Mouse (Mus musculus) kidney, adult 11 months (tissue): ENCODE measurements around the gene Tmem141.
A peak's percentile ranks its signal among the peaks of the same experiment; 100 is the strongest.

Source experiments
- DNase-seq: peaks from one replicate; pipeline ENCODE4 v3.0.0; 2022

Tmem141 gene

GRCm38 (mm10) chr2:25621229-25622200 lies at the start of gene Tmem141:
Tmem141 (minus strand) TSS chr2:25622005.
- peak; percentile 91 for DNase-seq

GRCm38 (mm10) chr2:25666516-25666915 lies 44.7 kb upstream of the Tmem141 start:
- DNase-seq, result no peak

- no peak for DNase-seq
These were observed 42.3 kb upstream of the Tmem141 start for GRCm38 (mm10) chr2:25664125-25664524.

GRCm38 (mm10) chr2:25663511-25663910 lies 41.7 kb upstream of the Tmem141 start:
- no peak for DNase-seq

GRCm38 (mm10) chr2:25661245-25661970 lies 39.6 kb upstream of the Tmem141 start:
- no peak for DNase-seq

- DNase-seq, result no peak
These were observed 38.5 kb upstream of the Tmem141 start for GRCm38 (mm10) chr2:25660279-25660678.

- DNase-seq, result no peak
These were observed 35.8 kb upstream of the Tmem141 start, which contains the start of gene Lcn5 for GRCm38 (mm10) chr2:25657652-25658051. Lcn5 (plus strand) TSS chr2:25657952.

- DNase-seq, result no peak
These were observed 35.4 kb upstream of the Tmem141 start for GRCm38 (mm10) chr2:25657246-25657645.

- no peak for DNase-seq
These were observed 34.9 kb upstream of the Tmem141 start for GRCm38 (mm10) chr2:25656691-25657090.

- no peak for DNase-seq
These were observed 32.7 kb upstream of the Tmem141 start for GRCm38 (mm10) chr2:25654502-25654901.

- DNase-seq, result no peak
These were observed 31.1 kb upstream of the Tmem141 start, which contains the start of gene Lcn8 for GRCm38 (mm10) chr2:25652902-25653301. Lcn8 (plus strand) TSS chr2:25653120.

- DNase-seq, result no peak
These were observed 18.1 kb upstream of the Tmem141 start for GRCm38 (mm10) chr2:25639890-25640289.

GRCm38 (mm10) chr2:25634046-25634445 lies 12.2 kb upstream of the Tmem141 start:
- DNase-seq, result no peak

GRCm38 (mm10) chr2:25633616-25634015 lies 11.8 kb upstream of the Tmem141 start:
- no peak for DNase-seq

- DNase-seq, result peak; percentile 47
These were observed 6.9 kb upstream of the Tmem141 start for GRCm38 (mm10) chr2:25628738-25629137.

GRCm38 (mm10) chr2:25627811-25628210 lies 6.0 kb upstream of the Tmem141 start, which contains the start of gene Fcna:
Fcna (minus strand) TSS chr2:25628030.
- DNase-seq, result no peak

- no peak for DNase-seq
These were observed 4.2 kb upstream of the Tmem141 start for GRCm38 (mm10) chr2:25625986-25626385.

- DNase-seq, result no peak
These were observed 965 bp downstream of the Tmem141 start for GRCm38 (mm10) chr2:25620852-25621228.

- DNase-seq, result no peak
These were observed 1.4 kb downstream of the Tmem141 start for GRCm38 (mm10) chr2:25620386-25620785.

GRCm38 (mm10) chr2:25617578-25617977 lies 4.2 kb downstream of the Tmem141 start, which contains the start of gene Ccdc183:
Ccdc183 (minus strand) TSS chr2:25617678.
- no peak for DNase-seq

GRCm38 (mm10) chr2:25616398-25616797 lies 5.4 kb downstream of the Tmem141 start:
- no peak for DNase-seq

GRCm38 (mm10) chr2:25608671-25609070 lies 13.1 kb downstream of the Tmem141 start:
- no peak for DNase-seq
